Mouse (Mus musculus) embryonic facial prominence, embryonic 14.5 days (tissue): ENCODE measurements around the gene Syn3. TPM values are rescaled to one million over a fixed set of nuclear protein-coding genes. Genes with fewer than 3 reads are reported as not detected.

ENCODE experiments used
- ATAC-seq: fragments of 200-750 bp; cut with Nextera tagmentation; 2 replicates; pipeline ENCODE4 v1.8.0; 2017; ENCODE audit warnings: low read depth, moderate number of reproducible peaks, moderate TSS enrichment
- DNase-seq: peaks from one replicate; pipeline ENCODE4 v3.0.0-alpha.2; 2015; ENCODE audit warnings: low spot score
- H3K27ac ChIP-seq: fragments of 300-500 bp; sonication (generic); replicated peaks from 2 replicates; pipeline ENCODE4 v1.5.1; 2014; ENCODE audit warnings: low read depth, mild to moderate bottlenecking, low read length, moderate library complexity
- H3K27me3 ChIP-seq: fragments of 300-500 bp; sonication (generic); replicated peaks from 2 replicates; pipeline ENCODE4 v1.6.1; 2014; ENCODE audit warnings: low read length; ENCODE audit not compliant: control insufficient read depth, insufficient read depth
- H3K36me3 ChIP-seq: fragments of 300-500 bp; sonication (generic); 2 replicates; pipeline ENCODE4 v1.6.1; 2014; ENCODE audit warnings: low read length, mixed read lengths; ENCODE audit not compliant: control insufficient read depth, insufficient read depth
- H3K4me1 ChIP-seq: fragments of 300-500 bp; sonication (generic); 2 replicates; pipeline ENCODE4 v1.6.1; 2014; ENCODE audit warnings: antibody characterized with exemption, low read length; ENCODE audit not compliant: control insufficient read depth, insufficient read depth
- H3K4me2 ChIP-seq: fragments of 300-500 bp; sonication (generic); 2 replicates; pipeline ENCODE4 v1.6.1; 2014; ENCODE audit warnings: low read depth, mild to moderate bottlenecking, low read length, moderate library complexity, mixed read lengths
- H3K4me3 ChIP-seq: fragments of 300-500 bp; sonication (generic); 2 replicates; pipeline ENCODE4 v1.5.1; 2014; ENCODE audit warnings: low read depth, mild to moderate bottlenecking, low read length
- H3K9ac ChIP-seq: fragments of 300-500 bp; sonication (generic); 2 replicates; pipeline ENCODE4 v1.6.1; 2014; ENCODE audit warnings: low read depth, mild to moderate bottlenecking, low read length, moderate library complexity, mixed read lengths
- H3K9me3 ChIP-seq: fragments of 300-500 bp; sonication (generic); 2 replicates; pipeline ENCODE4 v1.6.1; 2016; ENCODE audit warnings: low read length; ENCODE audit not compliant: control insufficient read depth
- WGBS: fragments of 180-500 bp; shearing (Covaris S2); extraction: QIAGEN DNeasy Blood & Tissue Kit; methylation state at CpG from one replicate; pipeline ENCODE4 v1.1.7; 2014; 5-methylcytosine and 5-hydroxymethylcytosine counted together
- polyA plus RNA-seq: library from polyadenylated mRNA; unstranded; fragments of >200 nt; fragmentation: Nextera tagmentation; extraction: Ambion mirVana; gene quantifications from 2 replicates; pipeline ENCODE4 v1.2.1, GENCODE M21; 2014

The Syn3 gene
- polyA plus RNA-seq, 1 experiment from 2014 or later, result 2.4 TPM

GRCm38 (mm10) chr10:86264618-86265017, 234.1 kb downstream of the Syn3 start:
- DNase-seq (no peak), ATAC-seq (no peak)
- H3K9ac ChIP-seq, result no peak overlapping the region

GRCm38 (mm10) chr10:86261725-86262124, 237.0 kb downstream of the Syn3 start:
- H3K9ac ChIP-seq, result no peak overlapping the region
- 64% methylated on average over 2 of the region's 2 CpGs for WGBS
- DNase-seq (no peak), ATAC-seq (no peak)
- no peaks in the 10 kb centered on the region for H3K27me3 ChIP-seq
- no peaks in the 10 kb centered on the region for H3K4me1 ChIP-seq
- H3K9me3 ChIP-seq, result peaks cover 10% of the 10 kb centered on the region; the same call in 1 of the 2 replicates
- no peak overlapping the region for H3K4me2 ChIP-seq
- no peak overlapping the region for H3K27ac ChIP-seq
- no peak overlapping the region for H3K4me3 ChIP-seq
- H3K36me3 ChIP-seq, result no peaks in the 10 kb centered on the region

More at GRCm38 (mm10) chr10:86264618-86265017, 234.1 kb downstream of the Syn3 start:
- H3K36me3 ChIP-seq, result no peaks in the 10 kb centered on the region
- no peak overlapping the region for H3K4me3 ChIP-seq
- peaks cover 10% of the 10 kb centered on the region; the same call in 1 of the 2 replicates for H3K9me3 ChIP-seq
- 85% methylated on average over 9 of the region's 9 CpGs for WGBS
- H3K4me1 ChIP-seq, result no peaks in the 10 kb centered on the region
- H3K4me2 ChIP-seq, result no peak overlapping the region
- H3K27me3 ChIP-seq, result no peaks in the 10 kb centered on the region
- no peak overlapping the region for H3K27ac ChIP-seq

GRCm38 (mm10) chr10:86258992-86259391, 239.7 kb downstream of the Syn3 start:
- Histone ChIP-seq H3K9ac (no peak overlapping the region), H3K4me3 (no peak overlapping the region), H3K4me2 (no peak overlapping the region), H3K27me3 (no peaks in the 10 kb centered on the region), H3K9me3 (peaks cover 10% of the 10 kb centered on the region; the same call in 1 of the 2 replicates), H3K4me1 (no peaks in the 10 kb centered on the region), H3K36me3 (no peaks in the 10 kb centered on the region), H3K27ac (no peak overlapping the region)
- 82% methylated on average over 3 of the region's 3 CpGs for WGBS
- ATAC-seq (no peak), DNase-seq (no peak)

GRCm38 (mm10) chr10:86258046-86258445, 240.7 kb downstream of the Syn3 start:
- Histone ChIP-seq H3K36me3 (no peaks in the 10 kb centered on the region), H3K9me3 (peaks cover 10% of the 10 kb centered on the region; the same call in 1 of the 2 replicates), H3K27me3 (no peaks in the 10 kb centered on the region), H3K4me3 (no peak overlapping the region), H3K4me1 (no peaks in the 10 kb centered on the region), H3K9ac (no peak overlapping the region), H3K4me2 (no peak overlapping the region), H3K27ac (no peak overlapping the region)
- DNase-seq (no peak), ATAC-seq (no peak)
- 58% methylated on average over 4 of the region's 4 CpGs for WGBS

- WGBS, result 83% methylated on average over 3 of the region's 3 CpGs
- Histone ChIP-seq H3K9ac (no peak overlapping the region), H3K4me2 (no peak overlapping the region), H3K4me1 (no peaks in the 10 kb centered on the region), H3K9me3 (peaks cover 10% of the 10 kb centered on the region; the same call in 1 of the 2 replicates), H3K27me3 (no peaks in the 10 kb centered on the region), H3K36me3 (no peaks in the 10 kb centered on the region), H3K4me3 (no peak overlapping the region), H3K27ac (no peak overlapping the region)
- DNase-seq (no peak), ATAC-seq (no peak)
These were observed 241.7 kb downstream of the Syn3 start for GRCm38 (mm10) chr10:86257045-86257444.

- no peak overlapping the region for H3K27ac ChIP-seq
- no peak for ATAC-seq
- H3K27me3 ChIP-seq, result no peaks in the 10 kb centered on the region
- peak; percentile 28 for DNase-seq
- no peaks in the 10 kb centered on the region for H3K36me3 ChIP-seq
- no peak overlapping the region for H3K4me2 ChIP-seq
- WGBS, result 50% methylated on average over 4 of the region's 4 CpGs
- no peaks in the 10 kb centered on the region for H3K4me1 ChIP-seq
- H3K4me3 ChIP-seq, result no peak overlapping the region
- no peak overlapping the region for H3K9ac ChIP-seq
- H3K9me3 ChIP-seq, result peaks cover 10% of the 10 kb centered on the region; the same call in 1 of the 2 replicates
These were observed 242.5 kb downstream of the Syn3 start for GRCm38 (mm10) chr10:86256221-86256620.

- DNase-seq (peak; percentile 43), ATAC-seq (0 out of 2 replicates have a peak, but pooled peaks have one; percentile 26)
- Histone ChIP-seq H3K27ac (no peak overlapping the region), H3K4me1 (no peaks in the 10 kb centered on the region), H3K27me3 (no peaks in the 10 kb centered on the region), H3K9me3 (no peaks in the 10 kb centered on the region), H3K36me3 (no peaks in the 10 kb centered on the region), H3K9ac (no peak overlapping the region), H3K4me2 (no peak overlapping the region), H3K4me3 (no peak overlapping the region)
- 54% methylated on average over 7 of the region's 7 CpGs for WGBS
These were observed 248.4 kb downstream of the Syn3 start for GRCm38 (mm10) chr10:86250149-86250922.

GRCm38 (mm10) chr10:86249283-86249682, 249.4 kb downstream of the Syn3 start:
- no peak for DNase-seq
- 68% methylated on average over 1 of the region's 1 CpGs for WGBS
- Histone ChIP-seq H3K9me3 (no peaks in the 10 kb centered on the region), H3K9ac (no peak overlapping the region), H3K27me3 (no peaks in the 10 kb centered on the region), H3K36me3 (no peaks in the 10 kb centered on the region), H3K27ac (no peak overlapping the region), H3K4me2 (no peak overlapping the region), H3K4me1 (no peaks in the 10 kb centered on the region), H3K4me3 (no peak overlapping the region)
- ATAC-seq, result no peak

- H3K27ac ChIP-seq, result no peak overlapping the region
- no peak overlapping the region for H3K9ac ChIP-seq
- ATAC-seq (no peak), DNase-seq (no peak)
- no peaks in the 10 kb centered on the region for H3K9me3 ChIP-seq
- no peaks in the 10 kb centered on the region for H3K4me1 ChIP-seq
- H3K36me3 ChIP-seq, result no peaks in the 10 kb centered on the region
- no peak overlapping the region for H3K4me3 ChIP-seq
- WGBS, result 77% methylated on average over 3 of the region's 3 CpGs
- H3K27me3 ChIP-seq, result no peaks in the 10 kb centered on the region
- H3K4me2 ChIP-seq, result no peak overlapping the region
These were observed 249.9 kb downstream of the Syn3 start for GRCm38 (mm10) chr10:86248807-86249206.
